Mouse (Mus musculus): ENCODE data around the gene Nsun3. TPM values are rescaled to one million over a fixed set of nuclear protein-coding genes. Genes with fewer than 3 reads are reported as not detected.
"Not testable (repeated sequence)": the region's sequence is repeated elsewhere in the genome, so short reads cannot be mapped to it uniquely, and the experiment has no call there.

The Nsun3 gene
- polyA plus RNA-seq, 1 experiment from 2014 or later: 10.9 TPM

DNA sequence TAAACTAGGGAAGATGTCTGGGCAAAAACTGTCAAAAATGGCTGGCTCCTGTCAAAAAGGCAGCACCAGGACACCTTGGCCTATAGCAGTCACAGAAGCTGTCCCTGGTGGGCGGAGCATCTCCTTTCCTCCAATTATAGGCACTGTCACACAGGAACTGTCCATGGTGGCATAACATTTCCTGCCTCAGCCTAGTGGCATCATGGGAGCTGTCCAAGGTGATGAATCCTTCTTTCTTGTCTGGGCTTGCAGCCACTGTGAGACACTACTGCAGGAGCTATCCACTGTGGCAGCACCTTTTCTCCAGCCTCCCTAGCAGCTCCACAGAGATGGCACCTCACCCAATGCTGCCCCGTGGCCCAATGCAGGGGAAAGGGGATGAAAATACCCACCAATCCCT, 28.3 kb downstream of the Nsun3 start:
- 86% methylated on average over 2 of the region's 2 CpGs for WGBS
- Histone ChIP-seq H3K4me2 (replicated peaks; ENCODE audit: low read depth, low read length) (no peak overlapping the region), H3K36me3 (ENCODE audit: insufficient read depth, low read length) (peaks cover 6% of the 10 kb centered on the region; the same call in 1 of the 2 replicates), H3K4me3 (ENCODE audit: low read length) (no peak overlapping the region), H3K27me3 (ENCODE audit: insufficient read depth, low read length) (no peaks in the 10 kb centered on the region), H3K9ac (replicated peaks; ENCODE audit: low read length) (no peak overlapping the region), H3K27ac (ENCODE audit: low read length) (no peak overlapping the region), H3K4me1 (ENCODE audit: insufficient read depth, low read length) (no peaks in the 10 kb centered on the region), H3K9me3 (ENCODE audit: low read length) (no peaks in the 10 kb centered on the region)
- no peak for ATAC-seq (ENCODE audit: low FRiP score, low TSS enrichment)

DNA sequence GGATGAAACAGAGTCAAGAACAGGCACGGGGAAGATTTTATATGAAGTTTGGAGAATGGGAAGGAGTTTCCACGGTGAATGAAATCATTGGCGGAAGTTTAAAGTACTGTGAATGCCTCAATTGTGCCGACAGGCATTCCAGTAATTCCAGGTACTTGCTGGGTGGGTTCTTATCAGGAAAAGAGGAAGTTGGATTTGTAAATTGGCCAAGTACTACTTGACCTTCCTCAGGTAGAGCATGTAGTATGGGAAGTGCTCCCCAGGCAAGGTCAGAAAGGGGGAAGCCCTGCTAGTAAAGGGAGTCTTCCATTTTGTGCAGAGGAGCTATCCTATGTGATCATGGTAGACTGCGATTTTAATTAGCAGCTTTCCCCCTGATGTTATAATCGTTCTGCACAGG, 31.3 kb downstream of the Nsun3 start:
- Histone ChIP-seq H3K27ac (ENCODE audit: low read length) (no peak overlapping the region), H3K36me3 (ENCODE audit: insufficient read depth, low read length) (peaks cover 6% of the 10 kb centered on the region; the same call in 1 of the 2 replicates), H3K4me1 (ENCODE audit: insufficient read depth, low read length) (no peaks in the 10 kb centered on the region), H3K9ac (replicated peaks; ENCODE audit: low read length) (no peak overlapping the region), H3K9me3 (ENCODE audit: low read length) (no peaks in the 10 kb centered on the region), H3K4me2 (replicated peaks; ENCODE audit: low read depth, low read length) (no peak overlapping the region), H3K27me3 (ENCODE audit: insufficient read depth, low read length) (no peaks in the 10 kb centered on the region), H3K4me3 (ENCODE audit: low read length) (no peak overlapping the region)
- WGBS: 87% methylated on average over 6 of the region's 6 CpGs
- no peak for ATAC-seq (ENCODE audit: low FRiP score, low TSS enrichment)

DNA sequence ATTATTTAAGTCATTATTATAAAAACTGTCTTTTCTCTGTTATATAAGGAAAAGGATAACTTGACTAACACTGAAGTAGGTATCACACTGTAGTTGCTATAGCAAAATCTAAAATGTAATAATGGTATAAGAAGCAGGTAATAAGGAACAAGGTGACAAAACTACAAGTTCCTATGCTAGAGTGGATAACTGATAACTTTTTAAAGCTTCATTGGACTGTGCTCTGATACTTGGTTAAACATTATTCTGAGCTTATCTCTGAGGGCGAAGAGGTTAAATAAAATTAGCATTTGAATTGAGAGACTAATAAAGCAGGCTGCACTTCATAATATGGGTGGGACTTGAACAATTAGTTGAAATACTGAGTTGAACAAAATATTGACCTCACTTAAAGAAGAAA, 33.0 kb downstream of the Nsun3 start:
- no peak for ATAC-seq (ENCODE audit: low FRiP score, low TSS enrichment)
- no peaks in the 10 kb centered on the region for H3K9me3 ChIP-seq (ENCODE audit: low read length)

DNA sequence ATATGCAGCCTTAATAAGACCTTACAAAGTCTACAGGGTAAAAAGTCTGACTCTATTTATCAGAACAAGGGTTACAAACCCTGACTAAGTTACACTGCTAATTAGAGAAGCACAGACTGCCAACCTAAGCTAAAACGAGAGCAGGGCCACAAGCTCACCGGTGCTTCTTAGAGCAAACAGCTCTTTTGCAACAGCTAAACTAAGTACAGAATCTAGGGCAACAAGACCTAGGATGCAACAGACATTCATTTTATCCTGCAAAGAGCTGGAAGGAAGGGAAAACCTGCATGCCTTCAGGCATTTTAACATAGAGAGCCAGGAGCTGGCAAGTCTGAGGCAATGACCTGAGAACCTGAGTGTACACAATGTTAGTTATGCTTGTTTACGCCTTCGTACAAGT, 33.5 kb downstream of the Nsun3 start:
- Histone ChIP-seq H3K27ac (ENCODE audit: low read length) (no peak overlapping the region), H3K9ac (replicated peaks; ENCODE audit: low read length) (no peak overlapping the region), H3K4me2 (replicated peaks; ENCODE audit: low read depth, low read length) (no peak overlapping the region), H3K4me1 (ENCODE audit: insufficient read depth, low read length) (no peaks in the 10 kb centered on the region), H3K9me3 (ENCODE audit: low read length) (no peaks in the 10 kb centered on the region), H3K27me3 (ENCODE audit: insufficient read depth, low read length) (no peaks in the 10 kb centered on the region), H3K36me3 (ENCODE audit: insufficient read depth, low read length) (no peaks in the 10 kb centered on the region), H3K4me3 (ENCODE audit: low read length) (no peak overlapping the region)
- no peak for ATAC-seq (ENCODE audit: low FRiP score, low TSS enrichment)
- 93% methylated on average over 4 of the region's 4 CpGs for WGBS

More for the DNA sequence above, 33.0 kb downstream of the Nsun3 start:
- Histone ChIP-seq H3K4me2 (replicated peaks; ENCODE audit: low read depth, low read length) (no peak overlapping the region), H3K27me3 (ENCODE audit: insufficient read depth, low read length) (no peaks in the 10 kb centered on the region), H3K27ac (ENCODE audit: low read length) (no peak overlapping the region), H3K4me3 (ENCODE audit: low read length) (no peak overlapping the region), H3K9ac (replicated peaks; ENCODE audit: low read length) (no peak overlapping the region), H3K36me3 (ENCODE audit: insufficient read depth, low read length) (0 out of 2 replicates have a peak, but pooled peaks cover 3% of the 10 kb centered on the region), H3K4me1 (ENCODE audit: insufficient read depth, low read length) (no peaks in the 10 kb centered on the region)
- WGBS: 88% methylated on average over 1 of the region's 1 CpGs

DNA sequence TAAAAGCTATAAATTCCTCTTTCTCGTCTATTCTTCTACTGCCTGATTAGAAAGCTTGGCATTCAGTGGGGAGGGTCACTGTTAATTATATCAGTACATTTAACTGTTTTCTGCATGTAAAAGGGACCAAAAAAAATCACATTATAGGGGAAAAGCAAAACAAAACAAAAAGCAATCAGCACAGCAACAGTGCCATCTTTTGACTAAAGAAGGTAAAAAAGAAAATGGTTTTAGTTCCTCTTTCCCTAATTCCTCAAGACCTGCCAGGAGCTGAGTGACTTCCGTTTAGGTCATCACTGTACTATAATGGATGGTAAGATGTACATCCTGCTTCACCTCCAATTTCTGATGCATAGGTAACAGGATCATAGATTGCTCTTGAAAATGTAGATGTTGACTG, 40.7 kb downstream of the Nsun3 start:
- Histone ChIP-seq H3K4me3 (ENCODE audit: low read length) (no peak overlapping the region), H3K9me3 (ENCODE audit: low read length) (no peaks in the 10 kb centered on the region), H3K27ac (ENCODE audit: low read length) (no peak overlapping the region), H3K27me3 (ENCODE audit: insufficient read depth, low read length) (no peaks in the 10 kb centered on the region), H3K4me1 (ENCODE audit: insufficient read depth, low read length) (no peaks in the 10 kb centered on the region), H3K4me2 (replicated peaks; ENCODE audit: low read depth, low read length) (no peak overlapping the region), H3K36me3 (ENCODE audit: insufficient read depth, low read length) (no peaks in the 10 kb centered on the region), H3K9ac (replicated peaks; ENCODE audit: low read length) (no peak overlapping the region)
- 68% methylated on average over 2 of the region's 2 CpGs for WGBS
- no peak for ATAC-seq (ENCODE audit: low FRiP score, low TSS enrichment)

DNA sequence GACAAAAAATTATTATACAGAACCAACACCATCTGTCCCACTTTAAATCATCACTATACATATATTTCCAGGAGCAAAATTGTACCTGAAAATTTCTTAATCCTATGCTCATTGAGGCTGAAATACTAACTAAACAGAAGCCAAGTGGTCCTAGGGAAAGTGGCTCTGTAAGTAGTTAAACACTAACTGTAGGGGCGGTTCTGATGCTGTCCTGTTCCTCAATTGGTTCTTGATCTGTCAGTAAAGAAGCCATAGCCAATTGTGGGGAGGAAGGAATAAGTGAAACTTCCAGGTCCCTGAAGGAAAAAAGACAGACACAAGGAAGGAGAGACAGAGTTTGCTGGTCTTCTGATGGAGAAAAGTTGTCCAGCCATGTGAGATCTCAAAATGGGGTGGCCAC, 52.3 kb downstream of the Nsun3 start:
- WGBS: 90% methylated on average over 1 of the region's 1 CpGs
- Histone ChIP-seq H3K9me3 (ENCODE audit: low read length) (no peaks in the 10 kb centered on the region), H3K36me3 (ENCODE audit: insufficient read depth, low read length) (no peaks in the 10 kb centered on the region; the same call in 1 of the 2 replicates), H3K27me3 (ENCODE audit: insufficient read depth, low read length) (no peaks in the 10 kb centered on the region), H3K4me3 (ENCODE audit: low read length) (no peak overlapping the region), H3K9ac (replicated peaks; ENCODE audit: low read length) (no peak overlapping the region), H3K27ac (ENCODE audit: low read length) (no peak overlapping the region), H3K4me1 (ENCODE audit: insufficient read depth, low read length) (no peaks in the 10 kb centered on the region), H3K4me2 (replicated peaks; ENCODE audit: low read depth, low read length) (no peak overlapping the region)
- ATAC-seq (ENCODE audit: low FRiP score, low TSS enrichment): no peak

DNA sequence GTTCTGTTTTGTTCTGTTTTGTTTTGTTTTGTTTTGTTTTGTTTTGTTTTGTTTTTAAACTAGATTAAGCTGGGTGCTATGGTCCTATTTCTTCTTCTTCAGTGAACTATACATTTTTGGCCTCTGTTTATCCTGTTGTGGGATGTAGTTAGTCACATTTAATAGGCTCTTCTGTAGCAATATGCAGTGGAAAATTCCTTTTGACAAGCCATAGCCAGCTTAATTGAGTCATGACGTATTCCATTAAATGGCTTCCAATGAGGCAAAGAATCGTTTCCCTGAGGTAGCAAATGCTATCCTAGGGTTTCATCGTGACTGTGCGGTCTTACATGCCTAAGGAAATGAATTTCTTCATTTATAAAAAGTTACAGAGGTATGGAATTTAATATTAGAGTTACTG, 56.3 kb downstream of the Nsun3 start:
- no peak overlapping the region for H3K9ac ChIP-seq (replicated peaks; ENCODE audit: low read length)
- H3K9me3 ChIP-seq (ENCODE audit: low read length): peaks cover 4% of the 10 kb centered on the region
- no peaks in the 10 kb centered on the region for H3K4me1 ChIP-seq (ENCODE audit: insufficient read depth, low read length)
- H3K27me3 ChIP-seq (ENCODE audit: insufficient read depth, low read length): no peaks in the 10 kb centered on the region
- no peak overlapping the region for H3K4me3 ChIP-seq (ENCODE audit: low read length)
- WGBS: 90% methylated on average over 4 of the region's 4 CpGs
- H3K4me2 ChIP-seq (replicated peaks; ENCODE audit: low read depth, low read length): no peak overlapping the region
- no peak for ATAC-seq (ENCODE audit: low FRiP score, low TSS enrichment)
- no peak overlapping the region for H3K27ac ChIP-seq (ENCODE audit: low read length)
- no peaks in the 10 kb centered on the region; the same call in 1 of the 2 replicates for H3K36me3 ChIP-seq (ENCODE audit: insufficient read depth, low read length)

DNA sequence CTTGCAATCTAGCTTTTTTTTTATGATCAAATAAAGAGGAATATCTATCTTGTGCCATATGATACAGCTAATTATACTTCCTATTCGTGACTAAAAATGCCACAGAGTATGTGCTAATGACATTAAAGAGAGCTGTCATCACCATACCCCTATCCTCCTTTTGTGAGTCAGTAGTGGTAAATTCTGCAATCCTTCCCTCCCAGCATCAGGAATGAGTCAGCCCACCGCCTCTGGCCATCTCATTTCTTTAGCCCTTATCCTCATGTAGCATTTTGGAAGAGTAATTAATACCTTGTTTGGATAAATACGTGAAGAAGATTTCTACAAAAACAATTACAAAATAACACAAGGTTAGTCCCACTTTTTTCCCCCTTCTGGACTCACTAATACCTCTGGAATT, 56.8 kb downstream of the Nsun3 start:
- Histone ChIP-seq H3K4me3 (ENCODE audit: low read length) (no peak overlapping the region), H3K27me3 (ENCODE audit: insufficient read depth, low read length) (no peaks in the 10 kb centered on the region), H3K4me2 (replicated peaks; ENCODE audit: low read depth, low read length) (no peak overlapping the region), H3K27ac (ENCODE audit: low read length) (no peak overlapping the region), H3K36me3 (ENCODE audit: insufficient read depth, low read length) (no peaks in the 10 kb centered on the region; the same call in 1 of the 2 replicates), H3K9me3 (ENCODE audit: low read length) (peaks cover 4% of the 10 kb centered on the region), H3K4me1 (ENCODE audit: insufficient read depth, low read length) (no peaks in the 10 kb centered on the region), H3K9ac (replicated peaks; ENCODE audit: low read length) (no peak overlapping the region)
- no peak for ATAC-seq (ENCODE audit: low FRiP score, low TSS enrichment)
- WGBS: 74% methylated on average over 3 of the region's 3 CpGs

DNA sequence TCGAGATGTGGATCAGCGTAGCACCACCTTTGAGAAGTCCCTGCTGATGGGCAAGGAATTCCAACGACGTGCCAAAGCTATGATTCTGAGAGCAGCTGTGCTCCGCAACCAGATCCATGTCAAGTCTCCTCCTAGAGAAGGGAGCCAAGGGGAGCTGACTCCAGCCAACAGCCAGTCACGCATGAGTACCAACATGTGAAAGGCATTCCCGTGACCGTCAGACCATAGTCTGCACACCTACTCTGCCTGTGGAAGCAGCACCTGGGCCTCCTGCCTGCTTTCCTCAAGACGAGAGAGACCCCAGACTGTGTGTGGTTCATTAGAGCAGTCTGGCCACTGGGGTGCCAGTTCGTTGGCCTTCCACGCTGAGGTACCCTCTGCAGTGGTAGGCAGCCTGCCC, 68.4 kb downstream of the Nsun3 start:
- H3K27me3 ChIP-seq (ENCODE audit: insufficient read depth, low read length); H3K4me3 ChIP-seq (ENCODE audit: low read length); H3K9ac ChIP-seq (replicated peaks; ENCODE audit: low read length); H3K27ac ChIP-seq (ENCODE audit: low read length); H3K4me1 ChIP-seq (ENCODE audit: insufficient read depth, low read length); H3K4me2 ChIP-seq (replicated peaks; ENCODE audit: low read depth, low read length); H3K36me3 ChIP-seq (ENCODE audit: insufficient read depth, low read length); H3K9me3 ChIP-seq (ENCODE audit: low read length): not testable (repeated sequence)
- ATAC-seq (ENCODE audit: low FRiP score, low TSS enrichment): peak; percentile 82; the same call in 1 of the 2 replicates
- WGBS: 62% methylated on average over 8 of the region's 11 CpGs

DNA sequence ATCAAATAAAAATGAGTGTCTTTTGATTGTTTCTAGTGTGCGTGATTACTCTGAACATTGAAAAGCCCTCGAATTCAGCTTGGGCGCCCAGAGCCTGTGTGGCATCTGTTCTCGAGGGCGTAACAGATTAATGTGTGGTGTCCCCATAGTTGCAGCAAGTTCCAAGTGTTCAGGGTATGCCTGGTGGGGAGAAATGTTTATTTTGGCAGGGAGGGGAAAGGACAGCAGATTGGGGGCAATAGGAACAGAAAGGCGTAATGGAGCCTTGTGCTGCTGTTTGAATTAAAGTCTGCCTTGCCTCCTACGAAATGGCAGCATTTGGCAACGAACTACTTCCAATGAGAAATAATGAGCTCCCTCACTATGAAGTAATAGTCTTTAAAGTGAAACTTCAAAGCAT, 96.2 kb downstream of the Nsun3 start:
- H3K4me2 ChIP-seq (replicated peaks; ENCODE audit: low read depth, low read length): no peak overlapping the region
- no peak for ATAC-seq (ENCODE audit: low FRiP score, low TSS enrichment)
- no peaks in the 10 kb centered on the region for H3K9me3 ChIP-seq (ENCODE audit: low read length)
- 60% methylated on average over 8 of the region's 8 CpGs for WGBS
- H3K4me1 ChIP-seq (ENCODE audit: insufficient read depth, low read length): no peaks in the 10 kb centered on the region
- H3K36me3 ChIP-seq (ENCODE audit: insufficient read depth, low read length): no peaks in the 10 kb centered on the region
- no peak overlapping the region for H3K27ac ChIP-seq (ENCODE audit: low read length)
- no peak overlapping the region for H3K4me3 ChIP-seq (ENCODE audit: low read length)
- H3K9ac ChIP-seq (replicated peaks; ENCODE audit: low read length): no peak overlapping the region
- no peaks in the 10 kb centered on the region for H3K27me3 ChIP-seq (ENCODE audit: insufficient read depth, low read length)

DNA sequence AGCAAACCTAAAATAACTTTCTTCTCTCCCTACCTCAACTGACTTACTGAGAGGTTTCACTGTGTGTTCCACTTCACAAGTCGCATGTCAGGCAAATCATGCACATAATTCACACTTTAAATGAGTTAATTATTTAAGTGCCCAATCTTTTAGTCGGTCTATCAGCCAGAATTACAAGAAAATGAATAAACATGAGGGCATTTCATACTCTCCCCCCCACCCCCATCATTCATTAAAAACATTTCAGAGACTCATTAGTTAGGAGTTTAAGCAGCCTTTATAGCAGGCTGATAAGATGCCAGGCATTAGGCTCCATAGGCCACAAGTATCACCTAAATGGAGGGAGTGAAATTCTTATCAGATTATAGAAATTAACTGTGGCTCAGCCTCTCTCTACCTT, 100.5 kb downstream of the Nsun3 start:
- Histone ChIP-seq H3K36me3 (ENCODE audit: insufficient read depth, low read length) (no peaks in the 10 kb centered on the region), H3K27me3 (ENCODE audit: insufficient read depth, low read length) (no peaks in the 10 kb centered on the region), H3K4me1 (ENCODE audit: insufficient read depth, low read length) (no peaks in the 10 kb centered on the region), H3K4me3 (ENCODE audit: low read length) (no peak overlapping the region), H3K9ac (replicated peaks; ENCODE audit: low read length) (no peak overlapping the region), H3K4me2 (replicated peaks; ENCODE audit: low read depth, low read length) (no peak overlapping the region), H3K27ac (ENCODE audit: low read length) (no peak overlapping the region), H3K9me3 (ENCODE audit: low read length) (no peaks in the 10 kb centered on the region)
- ATAC-seq (ENCODE audit: low FRiP score, low TSS enrichment): no peak
- 52% methylated on average over 2 of the region's 2 CpGs for WGBS

All from kidney, embryonic 16.5 days (tissue).